Mouse (Mus musculus): Measurements from ENCODE around the gene Polr3b. TPM values are rescaled to one million over a fixed set of nuclear protein-coding genes. Genes with fewer than 3 reads are reported as not detected.

Gene Polr3b
- polyA plus RNA-seq, 1 experiment from 2014 or later: 15.8 TPM

DNA sequence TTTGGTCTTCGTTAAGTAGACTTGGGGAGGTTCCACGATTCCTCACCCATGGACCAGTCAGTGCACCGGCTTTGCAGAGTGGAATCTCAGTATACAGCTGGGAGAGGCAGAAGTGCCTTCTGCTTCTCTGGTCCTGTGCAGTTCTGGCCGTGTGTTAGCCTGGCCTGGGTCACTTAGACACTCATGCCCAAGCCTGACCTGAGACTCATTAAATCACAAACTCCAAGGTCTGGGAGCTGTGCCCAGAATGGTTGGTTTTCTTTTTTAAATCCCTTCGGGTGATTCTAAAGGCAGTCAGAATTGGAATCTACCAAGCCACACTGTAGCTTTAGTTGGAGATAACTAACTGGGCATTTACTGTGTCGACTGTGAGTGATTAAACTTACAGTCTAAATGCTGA is 22.0 kb upstream of the Polr3b start:
- no peaks in the 10 kb centered on the region for H3K4me1 ChIP-seq (replicated peaks; ENCODE audit: control insufficient read depth, insufficient read depth, low read length)
- 75% methylated on average over 6 of the region's 6 CpGs for WGBS

DNA sequence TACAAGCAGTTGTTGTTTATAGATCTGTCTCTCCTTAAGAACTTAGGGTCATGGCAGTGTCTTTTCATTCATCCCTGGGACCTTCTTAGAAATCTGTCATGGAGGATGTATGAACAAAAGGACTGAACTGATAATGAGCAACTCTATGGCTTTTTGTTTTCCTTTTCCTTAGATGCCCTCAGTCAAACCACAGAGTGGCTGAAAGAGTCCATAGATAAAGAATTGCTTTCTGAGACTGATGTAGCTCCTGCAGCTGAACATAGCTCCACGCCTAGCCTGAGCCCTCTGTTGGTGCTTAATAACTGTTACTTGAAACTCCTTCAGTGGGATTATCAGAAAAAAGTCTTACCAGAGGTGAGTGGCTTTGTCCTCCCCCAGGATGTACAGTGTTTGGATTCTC is 17.8 kb upstream of the Polr3b start:
- no peak overlapping the region for H3K27ac ChIP-seq (ENCODE audit: low read depth, low read length)
- H3K27me3 ChIP-seq (replicated peaks; ENCODE audit: control insufficient read depth, insufficient read depth, low read length): no peaks in the 10 kb centered on the region
- H3K4me3 ChIP-seq (ENCODE audit: low read depth, low read length): no peak overlapping the region
- ATAC-seq (replicated peaks; ENCODE audit: low FRiP score) (no peak), DNase-seq (ENCODE audit: low spot score) (no peak)
- no peaks in the 10 kb centered on the region for H3K36me3 ChIP-seq (ENCODE audit: control insufficient read depth, insufficient read depth, low read length)
- H3K9ac ChIP-seq (ENCODE audit: low read depth, low read length): no peak overlapping the region
- no peak overlapping the region for H3K4me2 ChIP-seq
- no peaks in the 10 kb centered on the region for H3K4me1 ChIP-seq (replicated peaks; ENCODE audit: control insufficient read depth, insufficient read depth, low read length)
- 34% methylated on average over 1 of the region's 1 CpGs for WGBS
- H3K9me3 ChIP-seq (ENCODE audit: control insufficient read depth, low read length): no peaks in the 10 kb centered on the region

More for the DNA sequence above, 22.0 kb upstream of the Polr3b start:
- Histone ChIP-seq H3K27ac (ENCODE audit: low read depth, low read length) (no peak overlapping the region), H3K9me3 (ENCODE audit: control insufficient read depth, low read length) (no peaks in the 10 kb centered on the region), H3K4me2 (no peak overlapping the region), H3K27me3 (replicated peaks; ENCODE audit: control insufficient read depth, insufficient read depth, low read length) (no peaks in the 10 kb centered on the region), H3K9ac (ENCODE audit: low read depth, low read length) (no peak overlapping the region), H3K36me3 (ENCODE audit: control insufficient read depth, insufficient read depth, low read length) (no peaks in the 10 kb centered on the region), H3K4me3 (ENCODE audit: low read depth, low read length) (no peak overlapping the region)
- ATAC-seq (replicated peaks; ENCODE audit: low FRiP score): no peak
- DNase-seq (ENCODE audit: low spot score): no peak

DNA sequence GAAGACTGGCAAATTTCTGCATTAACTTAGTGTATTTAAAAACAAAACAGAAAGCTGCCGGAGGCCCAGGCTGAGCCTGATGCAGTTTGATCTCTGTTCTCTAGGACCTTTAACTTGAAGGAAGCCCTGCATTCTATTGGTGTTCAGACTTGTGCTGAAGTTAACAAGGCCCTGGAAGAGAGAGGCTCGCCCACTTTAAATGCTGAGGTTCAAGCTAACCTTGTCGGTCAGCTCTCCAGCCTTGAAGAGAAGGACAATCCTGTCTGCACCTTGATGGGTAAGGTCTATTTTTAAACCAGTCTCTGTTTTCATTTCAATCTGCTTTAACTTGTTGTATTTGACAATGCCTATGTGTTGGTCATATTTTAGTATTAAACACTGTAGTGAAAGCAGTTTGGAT is 13.7 kb upstream of the Polr3b start:
- Histone ChIP-seq H3K36me3 (ENCODE audit: control insufficient read depth, insufficient read depth, low read length) (no peaks in the 10 kb centered on the region), H3K9ac (ENCODE audit: low read depth, low read length) (no peak overlapping the region), H3K9me3 (ENCODE audit: control insufficient read depth, low read length) (no peaks in the 10 kb centered on the region), H3K27ac (ENCODE audit: low read depth, low read length) (no peak overlapping the region), H3K4me3 (ENCODE audit: low read depth, low read length) (no peak overlapping the region), H3K27me3 (replicated peaks; ENCODE audit: control insufficient read depth, insufficient read depth, low read length) (no peaks in the 10 kb centered on the region), H3K4me2 (no peak overlapping the region), H3K4me1 (replicated peaks; ENCODE audit: control insufficient read depth, insufficient read depth, low read length) (peaks cover 8% of the 10 kb centered on the region; the same call in 1 of the 2 replicates)
- 81% methylated on average over 3 of the region's 3 CpGs for WGBS
- ATAC-seq (replicated peaks; ENCODE audit: low FRiP score): no peak
- DNase-seq (ENCODE audit: low spot score): no peak

DNA sequence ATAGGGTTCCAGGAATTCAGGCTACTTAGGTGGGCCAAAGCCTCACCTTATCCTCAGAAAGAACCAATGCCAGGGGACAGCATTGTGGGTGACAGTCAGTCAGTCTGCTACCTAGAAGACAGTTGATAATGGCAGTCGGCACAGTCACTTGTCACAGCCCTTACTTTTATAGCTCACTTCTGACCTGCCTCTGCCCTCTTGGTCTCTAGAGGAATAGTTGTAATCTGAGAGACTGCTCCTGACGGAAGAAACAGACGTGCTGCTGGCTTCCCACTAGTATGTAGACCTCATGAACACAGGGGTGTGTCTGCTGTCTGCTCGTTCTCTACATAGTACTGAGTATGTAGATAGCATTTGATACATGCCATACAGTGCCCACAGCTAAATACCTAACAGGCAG is 11.8 kb upstream of the Polr3b start:
- no peak for DNase-seq (ENCODE audit: low spot score)
- peaks cover 8% of the 10 kb centered on the region; the same call in 1 of the 2 replicates for H3K4me1 ChIP-seq (replicated peaks; ENCODE audit: control insufficient read depth, insufficient read depth, low read length)
- no peaks in the 10 kb centered on the region for H3K9me3 ChIP-seq (ENCODE audit: control insufficient read depth, low read length)
- no peak overlapping the region for H3K4me2 ChIP-seq
- H3K27me3 ChIP-seq (replicated peaks; ENCODE audit: control insufficient read depth, insufficient read depth, low read length): no peaks in the 10 kb centered on the region
- 67% methylated on average over 4 of the region's 4 CpGs for WGBS
- no peaks in the 10 kb centered on the region for H3K36me3 ChIP-seq (ENCODE audit: control insufficient read depth, insufficient read depth, low read length)
- ATAC-seq (replicated peaks; ENCODE audit: low FRiP score): no peak
- H3K9ac ChIP-seq (ENCODE audit: low read depth, low read length): no peak overlapping the region
- H3K27ac ChIP-seq (ENCODE audit: low read depth, low read length): no peak overlapping the region
- H3K4me3 ChIP-seq (ENCODE audit: low read depth, low read length): no peak overlapping the region

DNA sequence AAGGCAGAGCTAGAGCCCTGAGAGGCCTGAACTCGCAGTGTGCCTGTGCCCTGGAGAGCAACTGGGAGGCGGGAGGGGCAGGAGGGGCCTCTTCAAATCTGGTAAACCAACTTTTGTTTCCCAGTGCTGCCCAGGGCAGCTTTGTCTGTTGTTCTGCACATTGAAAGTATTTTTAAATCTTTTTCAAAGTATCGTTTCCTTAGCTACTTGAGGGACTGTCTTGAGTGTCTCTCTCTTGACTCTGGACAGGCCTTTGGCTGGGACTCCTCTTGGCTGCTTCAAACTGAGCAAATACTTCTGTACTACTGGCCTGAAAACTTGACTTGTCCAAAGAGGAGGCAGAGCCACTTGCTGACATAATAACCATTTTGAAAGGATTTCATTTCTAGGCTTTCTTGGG is 11.3 kb upstream of the Polr3b start:
- Histone ChIP-seq H3K36me3 (ENCODE audit: control insufficient read depth, insufficient read depth, low read length) (no peaks in the 10 kb centered on the region), H3K4me3 (ENCODE audit: low read depth, low read length) (no peak overlapping the region), H3K27ac (ENCODE audit: low read depth, low read length) (no peak overlapping the region), H3K4me1 (replicated peaks; ENCODE audit: control insufficient read depth, insufficient read depth, low read length) (peaks cover 8% of the 10 kb centered on the region; the same call in 1 of the 2 replicates), H3K9me3 (ENCODE audit: control insufficient read depth, low read length) (no peaks in the 10 kb centered on the region), H3K4me2 (no peak overlapping the region), H3K9ac (ENCODE audit: low read depth, low read length) (no peak overlapping the region), H3K27me3 (replicated peaks; ENCODE audit: control insufficient read depth, insufficient read depth, low read length) (no peaks in the 10 kb centered on the region)
- ATAC-seq (replicated peaks; ENCODE audit: low FRiP score) (no peak), DNase-seq (ENCODE audit: low spot score) (no peak)
- WGBS: 80% methylated on average over 3 of the region's 3 CpGs

DNA sequence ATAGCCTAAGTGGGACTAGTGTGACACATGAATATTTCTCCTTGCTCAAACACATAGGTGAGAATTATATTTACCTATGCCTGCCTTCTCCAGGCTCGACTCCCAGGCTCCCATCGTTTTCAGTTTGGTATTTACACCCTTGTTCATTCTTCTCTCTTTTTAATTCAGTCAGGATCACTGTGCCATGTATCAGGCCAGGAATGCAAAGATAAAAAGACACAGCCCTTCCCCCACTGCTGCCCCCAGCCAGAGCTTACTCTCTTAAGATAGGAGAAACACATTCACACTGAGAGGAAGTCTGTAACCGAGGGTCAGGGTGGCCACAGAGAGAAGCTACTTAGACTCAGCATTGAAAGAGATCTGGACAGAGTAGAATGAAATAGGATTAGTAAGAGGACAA is 10.4 kb upstream of the Polr3b start:
- no peak for ATAC-seq (replicated peaks; ENCODE audit: low FRiP score)
- no peak overlapping the region for H3K4me3 ChIP-seq (ENCODE audit: low read depth, low read length)
- H3K4me1 ChIP-seq (replicated peaks; ENCODE audit: control insufficient read depth, insufficient read depth, low read length): peaks cover 8% of the 10 kb centered on the region; the same call in 1 of the 2 replicates
- no peaks in the 10 kb centered on the region for H3K36me3 ChIP-seq (ENCODE audit: control insufficient read depth, insufficient read depth, low read length)
- no peaks in the 10 kb centered on the region for H3K9me3 ChIP-seq (ENCODE audit: control insufficient read depth, low read length)
- no peak overlapping the region for H3K27ac ChIP-seq (ENCODE audit: low read depth, low read length)
- no peaks in the 10 kb centered on the region for H3K27me3 ChIP-seq (replicated peaks; ENCODE audit: control insufficient read depth, insufficient read depth, low read length)
- H3K4me2 ChIP-seq: no peak overlapping the region
- H3K9ac ChIP-seq (ENCODE audit: low read depth, low read length): no peak overlapping the region
- 42% methylated on average over 3 of the region's 3 CpGs for WGBS
- no peak for DNase-seq (ENCODE audit: low spot score)

DNA sequence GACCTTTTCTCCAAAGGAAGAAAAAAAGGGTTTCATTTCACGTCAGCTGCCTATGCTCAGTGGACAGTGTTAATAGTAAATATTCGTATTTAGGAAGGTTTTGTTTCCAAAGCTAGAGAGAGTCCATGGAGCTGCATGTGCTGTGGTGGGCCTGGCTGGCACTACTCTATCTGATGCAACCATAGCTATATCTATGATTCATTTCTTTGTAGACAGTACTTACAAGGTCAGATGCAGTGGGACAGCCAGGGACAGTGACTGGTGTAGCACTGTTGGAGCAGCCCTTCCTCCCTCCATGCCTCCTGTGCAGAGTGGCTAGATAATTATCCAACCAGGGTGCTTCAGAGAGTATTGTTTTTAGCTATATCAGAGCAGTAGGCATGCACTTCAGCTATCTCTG is 9.8 kb upstream of the Polr3b start:
- ATAC-seq (replicated peaks; ENCODE audit: low FRiP score) (no peak), DNase-seq (ENCODE audit: low spot score) (no peak)
- Histone ChIP-seq H3K27me3 (replicated peaks; ENCODE audit: control insufficient read depth, insufficient read depth, low read length) (no peaks in the 10 kb centered on the region), H3K27ac (ENCODE audit: low read depth, low read length) (no peak overlapping the region), H3K9ac (ENCODE audit: low read depth, low read length) (no peak overlapping the region), H3K36me3 (ENCODE audit: control insufficient read depth, insufficient read depth, low read length) (no peaks in the 10 kb centered on the region), H3K4me3 (ENCODE audit: low read depth, low read length) (no peak overlapping the region), H3K9me3 (ENCODE audit: control insufficient read depth, low read length) (no peaks in the 10 kb centered on the region), H3K4me1 (replicated peaks; ENCODE audit: control insufficient read depth, insufficient read depth, low read length) (peaks cover 8% of the 10 kb centered on the region; the same call in 1 of the 2 replicates), H3K4me2 (no peak overlapping the region)
- WGBS: 65% methylated on average over 2 of the region's 2 CpGs

DNA sequence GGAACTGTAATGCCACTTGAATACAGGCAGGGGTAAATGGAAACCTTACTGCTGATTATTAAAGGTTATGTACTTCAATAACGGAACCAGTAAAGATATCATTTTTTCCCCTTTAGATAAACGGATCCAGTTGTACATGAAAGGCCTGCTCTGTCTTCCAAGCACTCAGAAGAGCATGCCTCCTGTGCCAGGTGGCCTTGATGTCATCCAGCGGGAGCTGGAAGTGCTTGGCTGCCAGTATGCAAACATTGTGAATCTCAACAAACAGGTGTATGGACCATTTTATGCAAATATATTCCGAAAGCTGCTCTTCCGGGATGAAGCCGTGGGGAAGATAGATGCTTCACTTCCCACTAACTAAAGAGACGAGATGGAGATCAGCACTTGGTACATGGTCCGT is 8.7 kb upstream of the Polr3b start:
- 83% methylated on average over 8 of the region's 8 CpGs for WGBS
- Histone ChIP-seq H3K9me3 (ENCODE audit: control insufficient read depth, low read length) (no peaks in the 10 kb centered on the region), H3K27me3 (replicated peaks; ENCODE audit: control insufficient read depth, insufficient read depth, low read length) (no peaks in the 10 kb centered on the region), H3K4me1 (replicated peaks; ENCODE audit: control insufficient read depth, insufficient read depth, low read length) (peaks cover 8% of the 10 kb centered on the region; the same call in 1 of the 2 replicates), H3K4me3 (ENCODE audit: low read depth, low read length) (no peak overlapping the region), H3K9ac (ENCODE audit: low read depth, low read length) (no peak overlapping the region), H3K36me3 (ENCODE audit: control insufficient read depth, insufficient read depth, low read length) (no peaks in the 10 kb centered on the region), H3K4me2 (no peak overlapping the region), H3K27ac (ENCODE audit: low read depth, low read length) (no peak overlapping the region)
- ATAC-seq (replicated peaks; ENCODE audit: low FRiP score) (no peak), DNase-seq (ENCODE audit: low spot score) (no peak)

DNA sequence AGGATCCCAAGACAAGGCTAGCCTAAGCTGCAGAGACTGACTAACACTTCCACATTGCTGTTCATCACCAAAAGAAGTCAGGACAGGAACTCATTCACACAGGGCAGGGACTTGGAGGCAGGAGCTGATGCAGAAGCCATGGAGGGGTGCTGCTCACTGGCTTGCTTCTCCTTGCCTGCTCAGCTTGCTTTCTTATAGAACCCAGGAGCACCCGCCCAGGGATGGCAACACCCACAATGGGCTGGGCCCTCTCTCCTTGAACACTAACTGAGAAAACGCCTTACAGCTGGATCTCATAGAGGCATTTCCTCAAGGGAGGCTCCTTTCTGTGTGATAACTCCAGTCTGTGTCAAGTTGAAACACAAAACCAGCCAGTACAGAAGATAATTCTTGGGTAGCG is 7.0 kb upstream of the Polr3b start:
- H3K27ac ChIP-seq (ENCODE audit: low read depth, low read length): no peak overlapping the region
- 58% methylated on average over 3 of the region's 3 CpGs for WGBS
- ATAC-seq (replicated peaks; ENCODE audit: low FRiP score): no peak

More for the DNA sequence above, 7.0 kb upstream of the Polr3b start:
- Histone ChIP-seq H3K9ac (ENCODE audit: low read depth, low read length) (no peak overlapping the region), H3K4me1 (replicated peaks; ENCODE audit: control insufficient read depth, insufficient read depth, low read length) (peaks cover 8% of the 10 kb centered on the region; the same call in 1 of the 2 replicates), H3K4me3 (ENCODE audit: low read depth, low read length) (no peak overlapping the region), H3K36me3 (ENCODE audit: control insufficient read depth, insufficient read depth, low read length) (no peaks in the 10 kb centered on the region), H3K9me3 (ENCODE audit: control insufficient read depth, low read length) (no peaks in the 10 kb centered on the region), H3K4me2 (no peak overlapping the region), H3K27me3 (replicated peaks; ENCODE audit: control insufficient read depth, insufficient read depth, low read length) (no peaks in the 10 kb centered on the region)
- DNase-seq (ENCODE audit: low spot score): no peak
